Comparison of ENCODE assay signal across 23 mouse cellular contexts in the genomic region with DNA sequence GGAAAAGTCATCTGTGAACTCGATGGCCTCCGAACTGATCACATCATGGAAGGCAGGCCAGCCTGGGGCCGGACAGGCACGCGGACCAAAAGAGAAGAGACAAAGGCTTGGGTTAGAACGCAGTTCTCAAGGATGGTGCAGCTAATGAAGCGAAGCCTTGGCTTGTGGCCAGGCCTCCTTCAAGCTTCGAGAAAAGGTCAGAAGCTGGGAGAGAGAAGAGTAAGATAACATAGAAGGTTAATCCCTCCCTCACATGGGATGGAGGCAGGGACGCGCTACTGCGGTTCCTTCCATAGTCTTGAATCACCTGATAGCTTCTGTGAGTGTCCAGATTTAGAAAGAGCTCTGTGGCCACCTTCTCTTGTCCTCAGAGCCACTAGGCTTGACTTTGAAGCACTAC.
DNase-seq lines count a peak whose midpoint lies in the region; ATAC-seq lines count a peak whose summit lies in the region.
"Had no signal": no experiment of that assay in that cellular context is flagged by ENCODE, and none has a peak within 500 bp of the region (broad histone marks: within the 10 kb centered on the region; RNA-seq: fewer than 3 reads in every experiment).

No protein-coding gene starts in this region.

- no peak overlapping the region for H3K9ac ChIP-seq in hindbrain, embryonic 14.5 days
- H3K9ac ChIP-seq: forebrain, embryonic 13.5 days; forebrain, postnatal 0 days; heart, embryonic 15.5 days had no signal

- 77% methylated on average over 11 of the region's 11 CpGs for WGBS in heart, embryonic 10.5 days
- WGBS in hindbrain, embryonic 14.5 days = 82% methylated on average over 11 of the region's 11 CpGs

- H3K9me3 ChIP-seq in heart, embryonic 10.5 days = no peaks in the 10 kb centered on the region
- H3K9me3 ChIP-seq in hindbrain, embryonic 14.5 days (ENCODE audit: control insufficient read depth, low read length) = no peaks in the 10 kb centered on the region
- H3K9me3 ChIP-seq: embryonic facial prominence, embryonic 10.5 days; forebrain, embryonic 13.5 days; heart, embryonic 15.5 days had no signal

- no peak for ATAC-seq in hindbrain, embryonic 14.5 days (ENCODE audit: low FRiP score)
- ATAC-seq: CD4-positive, CD25-positive, alpha-beta regulatory T cell, adult 4 months; forebrain, embryonic 13.5 days; forebrain, postnatal 0 days; hindbrain, embryonic 16.5 days; inflammation-experienced regulatory T-cells, adult 6 months; intestine, postnatal 0 days had no signal

- H3K36me3 ChIP-seq in heart, embryonic 10.5 days = peaks cover 44% of the 10 kb centered on the region
- no peaks in the 10 kb centered on the region for H3K36me3 ChIP-seq in hindbrain, embryonic 14.5 days (replicated peaks; ENCODE audit: control insufficient read depth, insufficient read depth)
- H3K36me3 ChIP-seq: G1E had no signal

- H3K4me1 ChIP-seq in heart, embryonic 10.5 days = peaks cover 40% of the 10 kb centered on the region
- H3K4me1 ChIP-seq in hindbrain, embryonic 14.5 days (replicated peaks; ENCODE audit: control insufficient read depth, insufficient read depth, low read length) = peaks cover 14% of the 10 kb centered on the region

- peak overlapping the region; percentile 52; the same call in 1 of the 2 replicates for H3K27ac ChIP-seq in heart, embryonic 10.5 days
- no peak overlapping the region for H3K27ac ChIP-seq in hindbrain, embryonic 14.5 days
- H3K27ac ChIP-seq: embryonic facial prominence, embryonic 10.5 days; forebrain, embryonic 13.5 days had no signal

- H3K4me3 ChIP-seq in heart, embryonic 10.5 days = no peak overlapping the region
- no peak overlapping the region for H3K4me3 ChIP-seq in hindbrain, embryonic 14.5 days (replicated peaks; ENCODE audit: low read length)
- H3K4me3 ChIP-seq: embryonic facial prominence, embryonic 10.5 days; forebrain, embryonic 13.5 days; heart, embryonic 15.5 days had no signal

- intact Hi-C loops in heart, postnatal 25 days (cut with DNase I) = no loop called here

- DNase-seq in adrenal gland, adult (ENCODE audit: inconsistent age in 2 of 2, low spot score in 1 of 2) = peak; percentile 54 to 73
- no peak for DNase-seq in adrenal gland, postnatal 4 days (ENCODE audit: low spot score in 2 of 2)
- DNase-seq in heart, embryonic 10.5 days (ENCODE audit: low spot score) = peak; percentile 78
- DNase-seq in heart, postnatal 25 days (ENCODE audit: low spot score) = no peak
- peak; percentile 57 for DNase-seq in adrenal gland, postnatal 10 days
- DNase-seq in hindbrain, embryonic 14.5 days (ENCODE audit: low spot score) = no peak
- no peak for DNase-seq in adipocyte (ENCODE audit: low spot score)
- DNase-seq: B cell, adult 2 months; cerebellum, adult 18-20 months; cerebellum, adult 9-11 months; forebrain, postnatal 0 days; gastrocnemius, postnatal 25 days; heart, postnatal 36 days; kidney, adult 8-10 months had no signal

- no peaks in the 10 kb centered on the region for H3K27me3 ChIP-seq in heart, embryonic 10.5 days (ENCODE audit: insufficient read depth, poor library complexity, severe bottlenecking)
- H3K27me3 ChIP-seq in hindbrain, embryonic 14.5 days (ENCODE audit: control insufficient read depth, insufficient read depth, low read length) = no peaks in the 10 kb centered on the region
- H3K27me3 ChIP-seq: forebrain, embryonic 13.5 days; heart, embryonic 15.5 days had no signal

- H3K4me2 ChIP-seq in hindbrain, embryonic 14.5 days (replicated peaks) = no peak overlapping the region
- H3K4me2 ChIP-seq: forebrain, embryonic 13.5 days; heart, embryonic 11.5 days; heart, embryonic 15.5 days had no signal

Comparison
In these comparisons a context has a peak if more than half of its experiments do, and no peak if none do; other contexts are left out.
1. DNase-seq: peak in adrenal gland, adult (2 of 2), heart, embryonic 10.5 days (single experiment) and adrenal gland, postnatal 10 days (single experiment); none in adrenal gland, postnatal 4 days (0 of 2), heart, postnatal 25 days (single experiment), hindbrain, embryonic 14.5 days (single experiment) and adipocyte (single experiment).